Mouse (Mus musculus) c-Kit-negative CD71-positive TER-119-positive erythroid progenitor cells, embryonic 14.5 days (primary cell): ENCODE data around the gene Rbm48.
"Not testable (repeated sequence)": the region's sequence is repeated elsewhere in the genome, so short reads cannot be mapped to it uniquely, and the experiment has no call there.

Experiments used
- DNase-seq: peaks from one replicate; pipeline ENCODE4 v3.0.0-alpha.2; 2013; ENCODE audit warnings: low read depth, low spot score

The Rbm48 gene

DNA sequence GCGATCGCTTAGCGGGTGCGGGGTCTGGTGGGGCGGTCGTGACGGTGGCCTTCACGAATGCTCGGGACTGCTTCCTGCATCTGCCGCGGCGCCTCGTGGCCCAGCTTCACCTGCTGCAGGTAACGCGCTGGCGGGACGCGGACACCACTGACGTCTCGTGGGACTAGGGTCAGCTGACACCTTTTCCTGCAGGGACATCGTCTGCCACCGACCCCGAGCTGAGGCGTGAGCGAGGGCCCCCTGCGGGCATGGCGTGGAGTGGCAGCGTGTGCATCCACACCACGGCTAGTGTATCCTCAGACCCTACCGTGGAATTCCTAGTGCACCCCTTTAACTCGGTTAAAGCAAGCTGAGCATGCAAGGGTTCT is at the start of gene Rbm48:
TSS of gene Rbm48 (minus strand) at position 187 of the 368 bp plus-strand sequence.
- DNase-seq = peak; percentile 47

DNA sequence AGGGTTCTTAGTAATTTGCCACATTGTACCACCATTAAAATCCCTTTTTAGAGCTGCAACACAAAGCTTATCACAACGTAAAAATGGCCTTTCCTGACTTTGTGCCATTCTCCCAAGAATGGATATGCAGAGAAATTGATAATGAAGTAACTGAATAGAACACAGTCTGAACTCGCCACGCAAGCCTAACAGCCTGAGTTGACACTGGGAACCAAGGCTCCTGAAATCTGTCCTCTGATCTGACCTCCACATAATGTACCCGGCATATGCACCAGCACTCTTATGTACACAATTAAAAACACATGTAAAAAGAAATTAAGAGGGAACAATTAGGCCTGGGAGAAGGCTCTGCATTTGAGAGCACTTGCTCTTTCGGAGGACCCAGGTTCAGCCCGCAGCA is 48.9 kb upstream of the Rbm48 start:
- DNase-seq = no peak

DNA sequence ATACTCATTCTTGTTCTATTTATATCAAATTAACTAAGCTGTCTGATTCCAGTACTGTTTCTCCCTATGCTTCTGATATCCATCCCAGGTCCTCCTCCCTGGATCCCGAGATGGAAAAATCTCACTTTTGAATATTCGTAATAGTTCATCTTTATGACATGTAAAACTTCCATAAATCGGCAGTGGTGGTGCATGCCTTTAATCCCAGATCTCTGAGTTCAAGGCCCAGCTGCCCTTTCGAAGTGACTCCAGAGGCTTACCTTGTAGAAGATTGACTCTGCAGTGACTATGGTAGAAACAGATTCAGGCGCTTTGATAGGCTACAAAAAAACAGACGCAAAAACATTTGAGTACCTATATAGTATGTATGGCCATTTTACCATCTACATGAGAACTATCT is 48.2 kb upstream of the Rbm48 start:
- no peak for DNase-seq

DNA sequence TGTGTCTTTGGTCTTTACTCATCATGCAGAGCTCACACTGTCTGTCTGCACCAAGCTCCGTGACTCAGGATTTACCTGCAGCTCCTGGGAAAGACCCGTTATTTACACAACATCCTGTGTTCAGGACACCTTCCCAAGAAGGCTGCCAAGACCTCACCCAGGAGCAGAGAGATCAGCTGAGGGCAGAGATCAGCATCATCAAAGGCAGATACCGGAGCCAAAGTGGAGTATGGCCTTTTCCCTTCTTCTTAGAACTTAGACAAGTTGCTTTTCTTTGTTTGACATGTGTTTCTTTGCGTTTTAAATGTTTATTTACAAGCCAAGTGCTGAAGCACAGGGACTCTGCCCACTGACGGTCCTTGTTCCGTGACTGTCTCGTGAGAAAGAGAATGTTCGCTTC is 38.9 kb upstream of the Rbm48 start:
- DNase-seq = no peak

GRCm38 (mm10) chr5:3633951-3634350 is 37.6 kb upstream of the Rbm48 start:
- DNase-seq = no peak

DNA sequence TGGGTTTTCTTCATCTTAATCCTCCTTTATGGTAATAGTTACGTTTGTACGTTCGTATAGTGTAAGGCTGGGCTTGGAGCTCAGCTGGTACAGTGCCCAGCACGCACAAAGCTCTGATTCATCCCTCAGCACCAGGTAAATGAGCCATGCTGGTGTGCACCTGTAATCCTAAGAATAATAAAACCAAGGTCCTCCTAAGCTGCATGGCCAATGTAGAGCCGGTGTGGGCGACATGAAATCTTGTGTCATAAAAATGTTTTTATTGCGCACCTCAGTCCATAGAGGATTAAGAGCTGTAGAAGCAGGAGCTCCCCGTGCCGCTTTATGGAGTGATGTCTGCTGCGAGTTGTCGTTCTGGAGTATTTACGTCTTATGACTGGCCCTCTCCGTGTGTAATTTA is 36.9 kb upstream of the Rbm48 start:
- DNase-seq = no peak

DNA sequence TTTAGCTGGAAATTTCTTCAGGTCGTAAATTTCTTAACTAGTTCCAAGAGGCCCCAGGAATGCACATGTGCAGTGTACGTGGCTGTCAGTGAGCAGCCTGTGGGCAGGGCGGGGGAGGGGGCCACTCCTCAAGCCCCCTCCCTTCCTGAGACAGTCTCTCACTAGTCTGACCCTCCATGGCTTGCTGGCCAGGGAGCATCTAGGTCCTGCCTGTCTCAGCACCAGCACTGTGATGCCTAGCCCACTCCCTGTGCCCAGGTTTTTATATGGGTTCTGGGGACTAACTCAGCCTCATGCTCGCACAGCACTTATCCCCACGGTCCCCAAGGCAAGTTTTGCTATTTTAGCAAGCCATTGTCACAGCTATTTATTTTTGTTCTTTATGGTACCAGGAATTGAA is 35.9 kb upstream of the Rbm48 start:
- no peak for DNase-seq

GRCm38 (mm10) chr5:3631512-3632271 is 35.3 kb upstream of the Rbm48 start:
- DNase-seq = no peak

DNA sequence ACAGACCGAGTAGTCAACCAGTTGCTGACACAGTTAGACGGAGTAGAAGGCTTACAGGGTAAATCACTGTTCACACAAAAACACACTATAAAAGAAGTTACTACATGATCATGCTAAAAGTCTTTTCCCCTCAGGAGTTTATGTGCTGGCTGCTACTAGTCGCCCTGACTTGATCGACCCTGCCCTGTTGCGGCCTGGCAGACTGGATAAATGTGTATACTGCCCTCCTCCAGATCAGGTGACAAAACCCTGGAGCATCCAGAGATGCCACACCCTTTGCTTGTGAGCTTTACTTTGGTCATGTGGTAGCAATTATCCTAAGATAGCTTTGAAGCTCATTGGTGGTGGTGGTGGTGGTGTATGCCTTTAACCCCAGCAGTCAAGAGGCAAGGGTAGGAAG is 33.7 kb upstream of the Rbm48 start:
- DNase-seq = no peak

GRCm38 (mm10) chr5:3620486-3620885 is 24.1 kb upstream of the Rbm48 start:
- no peak for DNase-seq

- not testable (repeated sequence) for DNase-seq
These were observed 15.4 kb upstream of the Rbm48 start for GRCm38 (mm10) chr5:3611835-3612234.

- no peak for DNase-seq
These were observed 12.9 kb upstream of the Rbm48 start for GRCm38 (mm10) chr5:3609241-3609640.

- DNase-seq = no peak
These were observed 10.7 kb upstream of the Rbm48 start for GRCm38 (mm10) chr5:3607114-3607513.

DNA sequence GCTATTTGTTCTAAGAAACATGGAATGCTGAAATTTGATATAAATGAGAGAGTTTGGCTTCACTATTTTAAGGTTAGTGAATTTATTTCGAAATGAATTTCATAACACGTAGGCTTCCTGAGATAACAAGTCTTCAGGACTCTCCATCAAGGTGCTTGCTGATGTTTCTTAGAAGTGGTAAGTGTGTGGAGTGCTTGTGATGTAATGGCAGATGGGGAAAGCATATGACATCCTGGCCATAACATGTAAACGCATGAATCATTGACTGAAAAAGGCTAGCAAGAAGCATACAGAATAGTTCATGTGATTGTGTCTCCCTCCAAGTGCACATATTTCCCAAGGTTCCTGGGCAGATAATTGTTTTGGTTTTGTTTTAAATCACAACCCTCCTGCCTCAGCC is 4.4 kb upstream of the Rbm48 start:
- no peak for DNase-seq

DNA sequence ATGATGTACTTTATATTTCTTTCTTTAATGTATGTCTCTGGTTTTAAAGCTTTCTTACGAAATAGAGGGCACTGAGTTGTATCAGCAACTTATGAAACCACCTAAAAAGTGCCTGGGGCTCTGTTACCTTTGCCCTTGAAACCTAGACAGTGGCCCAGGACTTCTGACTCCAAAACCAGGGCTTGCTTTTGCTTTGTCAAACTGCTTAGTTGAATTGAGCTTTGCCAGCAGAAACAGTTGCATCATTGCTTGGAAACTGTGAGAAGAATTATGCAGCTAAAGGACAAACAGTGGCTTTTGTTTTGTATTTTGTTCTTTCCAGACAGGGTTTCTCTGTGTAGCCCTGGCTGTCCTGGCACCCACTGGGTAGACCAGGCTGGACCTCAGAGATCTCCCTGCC is 3.9 kb upstream of the Rbm48 start:
- DNase-seq = no peak

- DNase-seq = no peak
These were observed 2.4 kb upstream of the Rbm48 start for GRCm38 (mm10) chr5:3598766-3599165.

- no peak for DNase-seq
These were observed 786 bp upstream of the Rbm48 start for GRCm38 (mm10) chr5:3597171-3597570.

DNA sequence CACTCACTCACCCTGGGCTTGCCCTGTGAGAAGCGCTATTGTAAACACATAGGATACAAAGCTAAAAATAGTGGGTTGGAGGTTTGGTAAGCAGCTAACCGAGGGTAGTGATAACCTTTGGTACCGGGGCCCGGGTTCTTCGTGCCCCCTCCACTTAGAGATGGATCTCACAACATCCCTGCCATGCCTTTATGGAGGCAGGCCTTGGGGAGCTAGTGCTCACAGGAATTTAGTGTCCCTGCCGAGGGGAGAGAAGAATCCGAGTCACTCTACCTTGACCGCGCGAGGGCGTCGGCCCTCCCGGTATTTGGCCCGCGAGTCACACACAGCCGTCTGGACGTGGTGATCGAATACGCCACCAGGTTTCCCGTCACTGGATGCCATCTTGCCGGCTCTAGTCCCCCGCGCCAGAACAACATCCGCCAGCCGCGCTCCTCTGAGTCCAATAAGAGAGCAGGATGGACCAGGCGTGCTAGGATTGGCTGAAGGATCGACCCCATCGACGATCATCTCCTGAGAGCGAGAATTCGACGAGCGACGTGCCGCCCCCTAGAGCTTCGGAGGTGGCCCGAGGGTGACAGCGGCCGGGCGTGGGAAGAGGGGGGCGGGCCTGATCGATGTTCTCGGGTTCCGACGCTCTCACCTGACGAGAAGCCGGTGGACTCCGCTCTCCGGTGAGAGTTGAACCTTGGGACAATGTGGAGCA is 539 bp downstream of the Rbm48 start, which contains the start of gene Pex1:
TSS of gene Pex1 (plus strand) at position 374 of the 706 bp plus-strand sequence.
- peak; percentile 82 for DNase-seq

DNA sequence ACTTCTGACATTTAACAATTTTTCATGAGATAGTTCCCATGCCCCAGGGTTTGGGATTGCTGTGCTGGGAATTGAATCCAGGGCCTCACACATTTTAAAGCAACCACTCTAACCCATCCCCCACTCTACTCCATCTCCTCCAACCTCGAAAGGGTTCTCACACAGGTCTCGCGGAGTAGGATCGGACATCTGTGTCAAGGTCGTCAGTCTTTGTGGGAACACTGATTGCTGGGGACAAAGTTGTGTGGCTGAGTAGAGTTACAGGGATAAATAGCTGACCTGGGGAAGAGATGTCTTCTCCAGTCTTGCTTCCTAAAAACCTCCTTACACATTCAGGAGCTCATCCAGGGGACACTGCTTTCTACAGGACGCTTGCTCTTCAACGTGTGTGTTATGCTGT is 17.3 kb downstream of the Rbm48 start:
- DNase-seq = no peak

- no peak for DNase-seq
These were observed 18.4 kb downstream of the Rbm48 start for GRCm38 (mm10) chr5:3577939-3578338.

DNA sequence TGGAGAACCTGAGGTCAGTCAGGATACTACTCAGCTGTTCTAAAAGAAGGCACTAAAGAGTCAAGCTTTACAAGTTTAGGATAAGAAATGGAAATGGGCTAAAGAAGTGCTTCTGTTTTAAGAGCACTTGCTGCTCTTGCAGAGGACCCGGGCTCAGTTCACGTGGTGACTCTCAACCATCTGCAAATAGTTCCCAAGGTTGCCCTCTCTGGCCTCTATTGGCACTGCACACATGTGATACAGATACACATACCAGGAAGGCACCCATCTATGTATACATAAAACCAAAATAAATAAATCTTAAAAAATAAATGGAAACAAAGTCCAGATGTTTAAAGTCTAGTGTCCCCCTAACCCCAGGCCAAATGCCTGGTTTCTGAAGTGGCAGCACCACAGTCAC is 21.6 kb downstream of the Rbm48 start:
- no peak for DNase-seq

DNA sequence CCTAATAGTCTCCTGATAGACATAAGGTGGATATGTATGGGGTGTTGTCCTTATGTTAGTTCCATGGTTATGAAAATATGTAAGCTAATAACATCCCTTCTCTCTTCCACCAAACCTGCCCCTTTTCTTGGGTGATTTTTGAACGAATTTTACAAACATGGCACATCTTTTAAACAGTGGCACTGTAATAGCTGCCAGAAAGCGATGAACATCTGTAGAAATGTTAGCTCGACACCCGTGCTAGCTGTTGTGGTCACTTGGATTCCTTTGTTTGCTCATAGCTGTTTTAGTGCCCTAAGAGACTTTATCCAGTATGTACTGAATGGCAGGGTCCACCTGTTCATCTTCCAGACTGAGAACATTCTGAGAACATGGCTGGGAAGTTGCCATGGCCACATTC is 25.1 kb downstream of the Rbm48 start, which contains the start of gene 1700109H08Rik:
TSS of gene 1700109H08Rik (plus strand) at position 301 of the 400 bp plus-strand sequence.
- DNase-seq = no peak

GRCm38 (mm10) chr5:3554198-3554597 is 42.2 kb downstream of the Rbm48 start:
- no peak for DNase-seq
